Mouse (Mus musculus): Measurements from ENCODE around the gene Bricd5. TPM values are rescaled to one million over a fixed set of nuclear protein-coding genes. Genes with fewer than 3 reads are reported as not detected.

Bricd5 gene
- polyA plus RNA-seq, 1 experiment = 2.3 TPM

DNA sequence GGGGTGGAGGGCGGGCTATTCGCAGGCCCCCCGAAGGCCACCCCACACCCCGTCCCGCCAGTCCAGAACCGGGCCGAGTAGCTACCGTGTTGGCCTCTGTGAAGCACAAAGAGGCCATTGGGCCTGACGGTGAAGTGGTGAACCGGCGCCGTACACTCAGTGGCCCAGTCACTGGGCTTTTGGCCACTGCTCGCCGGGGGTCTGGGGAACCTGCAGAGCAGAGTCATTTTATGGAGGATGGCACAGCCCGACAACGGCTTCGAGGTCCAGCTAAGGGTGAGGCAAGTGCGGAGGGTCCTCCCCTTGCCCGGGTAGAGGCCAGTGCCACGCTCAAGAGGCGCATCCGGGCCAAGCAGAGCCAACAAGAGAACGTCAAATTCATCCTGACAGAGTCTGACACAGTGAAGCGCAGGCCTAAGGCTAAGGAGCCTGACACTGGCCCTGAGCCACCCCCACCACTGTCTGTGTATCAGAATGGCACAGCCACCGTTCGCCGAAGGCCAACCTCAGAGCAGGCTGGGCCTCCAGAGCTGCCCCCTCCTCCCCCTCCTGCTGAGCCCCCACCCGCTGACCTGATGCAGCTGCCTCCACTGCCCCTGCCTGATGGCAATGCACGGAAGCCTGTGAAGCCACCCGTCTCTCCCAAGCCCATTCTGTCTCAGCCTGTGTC lies 31.7 kb downstream of the Bricd5 start:
- TF ChIP-seq CTCF (IDR thresholded peaks at IDR 0.05; ENCODE audit: borderline replicate concordance, insufficient read depth, low read depth, low read length) (no peak), POLR2A (IDR thresholded peaks at IDR 0.05; ENCODE audit: borderline replicate concordance, insufficient read depth, low read length) (no peak)
- DNase-seq = no peak
- no peak overlapping the region for H3K27ac ChIP-seq (ENCODE audit: insufficient read depth, low read length)

DNA sequence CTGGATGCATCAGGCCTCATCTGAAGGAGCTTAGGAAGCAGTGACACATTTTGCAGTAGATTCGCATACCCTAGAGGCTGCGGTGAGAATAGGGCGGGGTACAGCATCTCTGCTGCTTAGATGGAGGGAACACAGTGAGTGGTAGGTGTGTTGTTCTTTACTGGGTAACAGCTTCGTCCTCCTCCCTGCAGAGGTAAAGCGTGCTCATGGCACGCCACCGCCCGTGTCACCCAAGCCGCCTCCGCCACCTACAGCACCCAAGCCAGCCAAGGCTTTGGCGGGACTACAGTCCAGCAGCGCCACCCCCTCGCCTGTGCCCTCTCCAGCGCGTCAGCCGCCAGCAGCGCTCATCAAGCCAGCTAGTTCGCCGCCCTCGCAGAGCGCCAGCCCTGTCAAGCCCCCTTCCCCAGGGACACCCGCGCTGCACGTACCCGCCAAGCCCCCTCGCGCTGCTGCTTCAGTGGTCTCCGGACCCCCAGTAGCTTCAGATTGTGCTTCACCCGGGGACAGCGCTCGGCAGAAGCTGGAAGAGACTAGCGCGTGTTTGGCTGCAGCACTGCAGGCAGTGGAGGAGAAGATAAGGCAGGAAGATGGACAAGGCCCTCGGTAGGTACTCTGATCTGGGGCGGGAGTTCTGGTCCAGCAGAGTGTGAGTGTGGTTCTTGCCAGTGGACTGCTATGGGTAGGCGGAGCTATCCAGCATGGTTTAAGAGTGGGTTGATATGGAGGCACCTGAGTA lies 32.8 kb downstream of the Bricd5 start:
- 13% methylated on average over 36 of the region's 36 CpGs for WGBS
- Histone ChIP-seq H3K4me3 (replicated peaks; ENCODE audit: insufficient read depth, low read depth, low read length) (peak overlapping the region; percentile 3), H3K27me3 (ENCODE audit: control insufficient read depth, insufficient read depth, low read length) (no peaks in the 10 kb centered on the region), H3K4me1 (ENCODE audit: control insufficient read depth, insufficient read depth, low read length) (peaks cover 19% of the 10 kb centered on the region), H3K27ac (ENCODE audit: insufficient read depth, low read length) (no peak overlapping the region)
- DNase-seq = peak; percentile 65 to 71
- no peak for TF ChIP-seq POLR2A (IDR thresholded peaks at IDR 0.05; ENCODE audit: borderline replicate concordance, insufficient read depth, low read length)
- TF ChIP-seq CTCF (IDR thresholded peaks at IDR 0.05; ENCODE audit: borderline replicate concordance, insufficient read depth, low read depth, low read length) = 0 out of 2 replicates have a peak, but pooled peaks have one; percentile 10

More for the DNA sequence above, 31.7 kb downstream of the Bricd5 start:
- 52% methylated on average over 30 of the region's 30 CpGs for WGBS
- Histone ChIP-seq H3K27me3 (ENCODE audit: control insufficient read depth, insufficient read depth, low read length) (no peaks in the 10 kb centered on the region), H3K4me1 (ENCODE audit: control insufficient read depth, insufficient read depth, low read length) (peaks cover 19% of the 10 kb centered on the region), H3K4me3 (replicated peaks; ENCODE audit: insufficient read depth, low read depth, low read length) (no peak overlapping the region)

DNA sequence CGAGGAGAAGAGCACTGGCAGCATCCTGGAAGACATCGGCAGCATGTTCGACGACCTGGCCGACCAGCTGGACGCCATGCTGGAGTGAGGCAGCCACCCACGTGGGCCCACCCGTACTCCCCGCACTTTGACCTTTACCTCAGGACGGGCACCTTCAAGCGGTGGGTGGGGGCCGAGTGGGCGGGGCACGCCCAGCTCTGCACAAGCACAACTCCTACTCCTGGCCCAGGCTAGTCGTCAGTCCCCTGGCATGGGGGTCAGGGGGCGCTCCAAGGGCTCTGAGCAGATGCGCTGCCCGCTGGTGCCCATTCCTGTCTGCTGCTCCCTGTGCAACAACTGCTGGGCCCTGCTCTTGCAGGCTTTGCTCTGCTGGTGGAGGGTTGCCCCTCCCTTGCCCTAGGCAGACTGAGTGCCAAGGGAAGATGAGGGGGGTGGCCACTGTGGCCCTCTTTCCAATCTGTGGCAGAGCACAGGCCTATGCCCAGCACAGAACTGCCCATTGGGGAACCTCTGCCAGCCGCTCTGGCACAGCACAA lies 33.5 kb downstream of the Bricd5 start:
- 31% methylated on average over 19 of the region's 19 CpGs for WGBS
- no peak for DNase-seq
- peaks cover 19% of the 10 kb centered on the region for H3K4me1 ChIP-seq (ENCODE audit: control insufficient read depth, insufficient read depth, low read length)
- H3K27ac ChIP-seq (ENCODE audit: insufficient read depth, low read length) = no peak overlapping the region
- H3K4me3 ChIP-seq (replicated peaks; ENCODE audit: insufficient read depth, low read depth, low read length) = no peak overlapping the region
- no peak for TF ChIP-seq POLR2A (IDR thresholded peaks at IDR 0.05; ENCODE audit: borderline replicate concordance, insufficient read depth, low read length)
- TF ChIP-seq CTCF (IDR thresholded peaks at IDR 0.05; ENCODE audit: borderline replicate concordance, insufficient read depth, low read depth, low read length) = no peak
- H3K27me3 ChIP-seq (ENCODE audit: control insufficient read depth, insufficient read depth, low read length) = no peaks in the 10 kb centered on the region

DNA sequence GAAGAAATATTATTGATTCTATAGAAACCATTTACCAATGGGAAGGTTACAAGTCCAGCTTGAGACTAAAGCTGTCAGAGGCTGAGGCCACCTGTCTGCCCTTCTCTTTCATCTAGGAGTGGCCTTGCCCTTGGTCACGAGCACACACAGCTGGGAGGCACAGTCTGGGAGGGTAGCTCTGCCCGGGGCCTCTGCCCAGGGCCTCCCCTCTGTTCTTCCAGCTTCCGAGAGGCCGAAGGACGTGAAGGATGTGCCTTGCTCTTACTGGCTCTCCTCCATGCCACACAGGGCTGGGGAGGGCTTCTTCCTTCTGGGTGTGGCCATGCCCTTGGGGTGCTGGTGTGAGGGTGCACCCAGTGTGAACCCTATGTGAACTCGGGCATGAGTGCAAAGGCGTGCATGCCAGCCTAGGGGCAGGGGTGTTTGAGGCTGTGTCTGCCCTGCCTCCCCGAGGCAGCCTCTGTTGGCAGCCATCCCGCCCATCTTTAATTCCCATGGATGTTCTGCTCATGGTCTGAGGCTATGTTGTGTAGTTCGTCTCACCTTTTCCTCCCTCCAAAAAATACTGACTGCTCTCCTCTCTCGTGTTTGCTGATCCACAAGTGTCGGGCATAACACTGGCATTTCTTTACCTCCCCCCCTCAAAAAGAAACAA lies 34.2 kb downstream of the Bricd5 start:
- Histone ChIP-seq H3K27me3 (ENCODE audit: control insufficient read depth, insufficient read depth, low read length) (no peaks in the 10 kb centered on the region), H3K4me3 (replicated peaks; ENCODE audit: insufficient read depth, low read depth, low read length) (no peak overlapping the region), H3K4me1 (ENCODE audit: control insufficient read depth, insufficient read depth, low read length) (peaks cover 19% of the 10 kb centered on the region), H3K27ac (ENCODE audit: insufficient read depth, low read length) (no peak overlapping the region)
- no peak for TF ChIP-seq CTCF (IDR thresholded peaks at IDR 0.05; ENCODE audit: borderline replicate concordance, insufficient read depth, low read depth, low read length)
- TF ChIP-seq POLR2A (IDR thresholded peaks at IDR 0.05; ENCODE audit: borderline replicate concordance, insufficient read depth, low read length) = no peak
- DNase-seq = no peak
- 41% methylated on average over 12 of the region's 12 CpGs for WGBS

DNA sequence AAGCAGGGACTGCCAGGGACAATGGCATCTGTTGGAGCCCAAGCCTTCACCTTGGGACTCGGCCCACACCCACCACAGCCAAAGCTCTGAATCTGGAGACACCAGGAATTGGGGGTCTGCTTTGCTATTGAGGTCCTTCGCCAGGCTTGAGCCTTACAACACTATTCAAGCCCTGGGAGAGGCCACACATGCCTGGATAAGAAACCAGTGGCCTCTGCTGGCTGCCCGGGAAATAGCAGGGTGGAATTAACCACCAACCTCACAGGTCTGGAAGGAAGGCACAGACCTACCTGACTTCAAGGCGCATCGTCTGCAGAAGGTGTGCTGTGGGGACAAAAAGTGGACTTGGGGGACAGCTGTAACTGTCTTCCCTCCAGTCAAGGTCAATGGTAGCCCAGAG lies 39.9 kb downstream of the Bricd5 start:
- H3K27ac ChIP-seq (ENCODE audit: insufficient read depth, low read length) = no peak overlapping the region
- H3K4me1 ChIP-seq (ENCODE audit: control insufficient read depth, insufficient read depth, low read length) = peaks cover 3% of the 10 kb centered on the region; the same call in 1 of the 2 replicates
- DNase-seq = peak; percentile 65 to 74
- TF ChIP-seq CTCF (IDR thresholded peaks at IDR 0.05; ENCODE audit: borderline replicate concordance, insufficient read depth, low read depth, low read length) (peak; percentile 72; the same call in 1 of the 2 replicates), POLR2A (IDR thresholded peaks at IDR 0.05; ENCODE audit: borderline replicate concordance, insufficient read depth, low read length) (no peak)
- 29% methylated on average over 5 of the region's 5 CpGs for WGBS
- H3K4me3 ChIP-seq (replicated peaks; ENCODE audit: insufficient read depth, low read depth, low read length) = no peak overlapping the region
- no peaks in the 10 kb centered on the region for H3K27me3 ChIP-seq (ENCODE audit: control insufficient read depth, insufficient read depth, low read length)

DNA sequence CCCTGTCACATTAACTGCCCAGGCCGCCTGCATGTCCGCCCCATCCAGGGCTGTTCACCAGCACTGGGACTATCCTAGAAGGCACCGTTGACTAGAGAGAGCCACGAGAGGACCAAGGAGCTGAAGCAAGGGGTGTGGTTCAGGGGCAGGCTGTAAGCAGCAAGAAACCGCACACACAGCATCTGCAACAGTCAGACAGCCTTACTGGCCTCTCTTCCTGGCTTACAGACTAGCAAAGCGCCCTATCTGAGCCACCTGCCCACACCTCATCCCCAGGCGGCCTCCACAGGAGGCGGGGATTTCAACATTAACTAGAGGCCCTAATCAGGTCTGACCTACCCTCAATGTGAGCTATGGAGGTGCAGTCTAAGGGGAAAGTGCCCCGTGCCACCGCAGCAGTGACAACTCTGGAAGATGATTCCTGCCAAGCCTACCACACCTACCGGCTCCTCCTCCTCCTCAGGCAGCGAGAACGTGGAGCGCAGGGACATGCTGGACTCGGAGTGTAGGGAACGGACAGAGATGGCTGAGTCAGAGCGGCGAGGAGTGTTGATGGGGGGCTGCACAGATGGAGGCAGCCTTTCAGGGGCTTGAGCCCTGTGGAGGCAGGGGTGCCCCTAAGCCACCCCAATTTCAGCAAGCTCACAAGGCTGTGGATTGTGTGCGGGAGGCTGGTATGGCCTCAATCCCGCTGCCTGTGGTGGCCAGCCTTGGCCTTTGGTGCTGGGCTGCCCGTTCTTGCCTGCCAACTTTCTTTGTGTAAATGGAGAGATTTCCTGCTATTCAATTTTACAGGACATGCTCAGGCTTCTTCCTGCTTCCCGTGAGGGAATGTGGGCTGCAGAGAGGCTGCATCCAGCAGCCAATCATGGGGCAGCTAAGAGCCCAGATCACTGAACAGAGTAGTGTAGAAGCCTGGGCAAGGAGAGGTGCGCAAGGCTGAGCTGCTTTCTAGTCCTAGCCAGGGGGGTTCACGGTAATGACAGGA lies 40.9 kb downstream of the Bricd5 start:
- TF ChIP-seq CTCF (IDR thresholded peaks at IDR 0.05; ENCODE audit: borderline replicate concordance, insufficient read depth, low read depth, low read length) (no peak), POLR2A (IDR thresholded peaks at IDR 0.05; ENCODE audit: borderline replicate concordance, insufficient read depth, low read length) (no peak)
- Histone ChIP-seq H3K4me1 (ENCODE audit: control insufficient read depth, insufficient read depth, low read length) (peaks cover 3% of the 10 kb centered on the region; the same call in 1 of the 2 replicates), H3K27me3 (ENCODE audit: control insufficient read depth, insufficient read depth, low read length) (no peaks in the 10 kb centered on the region), H3K4me3 (replicated peaks; ENCODE audit: insufficient read depth, low read depth, low read length) (no peak overlapping the region), H3K27ac (ENCODE audit: insufficient read depth, low read length) (no peak overlapping the region)
- no peak for DNase-seq
- WGBS = 86% methylated on average over 24 of the region's 24 CpGs

All from cerebellum, adult 2 months (tissue).